12 mouse cellular contexts compared by ENCODE assay signal in the genomic region with DNA sequence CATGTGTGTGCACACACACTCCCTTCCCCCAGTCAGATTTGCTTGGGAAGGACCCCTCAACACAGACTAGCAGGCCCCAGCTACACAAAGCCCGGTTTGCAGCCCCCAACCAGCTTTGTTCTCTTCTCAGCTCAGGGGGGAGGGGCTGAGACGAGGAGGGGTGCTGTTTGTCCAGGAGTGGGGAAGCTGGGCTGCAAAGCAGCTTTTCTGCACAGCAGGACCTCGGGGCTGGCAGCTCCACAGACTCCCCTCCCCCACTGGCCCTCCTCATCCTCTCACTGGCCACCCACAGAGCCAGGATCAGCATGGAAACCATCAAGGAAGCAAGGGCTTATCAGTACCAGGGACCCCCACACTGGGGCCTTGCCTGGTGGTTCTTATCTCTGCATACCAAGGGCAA. TPM values are rescaled to one million over a fixed set of nuclear protein-coding genes. Genes with fewer than 3 reads are reported as not detected.
DNase-seq lines count a peak whose midpoint lies in the region; ATAC-seq and TF ChIP-seq lines count a peak whose summit lies in the region.
"Had no signal": no experiment of that assay in that cellular context is flagged by ENCODE, and none has a peak within 500 bp of the region (broad histone marks: within the 10 kb centered on the region; RNA-seq: fewer than 3 reads in every experiment).

No protein-coding gene starts in this region.

- no peaks in the 10 kb centered on the region for H3K9me3 ChIP-seq in forebrain, embryonic 10.5 days
- no peaks in the 10 kb centered on the region for H3K9me3 ChIP-seq in forebrain, postnatal 0 days (ENCODE audit: low read length)
- no peaks in the 10 kb centered on the region for H3K9me3 ChIP-seq in midbrain, embryonic 10.5 days (replicated peaks)
- H3K9me3 ChIP-seq in midbrain, embryonic 16.5 days (replicated peaks; ENCODE audit: control insufficient read depth, low read length, poor library complexity, severe bottlenecking), result no peaks in the 10 kb centered on the region
- H3K9me3 ChIP-seq in limb, embryonic 13.5 days, result no peaks in the 10 kb centered on the region

- ATAC-seq in forebrain, postnatal 0 days, result no peak
- ATAC-seq in midbrain, embryonic 16.5 days, result no peak
- no peak for ATAC-seq in limb, embryonic 13.5 days (ENCODE audit: low FRiP score, low read depth)
- no peak for ATAC-seq in megakaryocyte progenitor cell, adult 5-6 weeks (replicated peaks; ENCODE audit: poor library complexity)

- WGBS in forebrain, embryonic 10.5 days, result 1% methylated on average over 3 of the region's 3 CpGs
- WGBS in forebrain, postnatal 0 days, result 0% methylated on average over 3 of the region's 3 CpGs
- 0% methylated on average over 3 of the region's 3 CpGs for WGBS in midbrain, embryonic 10.5 days
- WGBS in midbrain, embryonic 16.5 days, result 0% methylated on average over 3 of the region's 3 CpGs
- 5% methylated on average over 3 of the region's 3 CpGs for WGBS in limb, embryonic 13.5 days

- TF ChIP-seq CTCF in forebrain, postnatal 0 days (IDR thresholded peaks at IDR 0.05; ENCODE audit: low read depth), result no peak

- peak overlapping the region; percentile 89 for H3K27ac ChIP-seq in forebrain, embryonic 10.5 days
- H3K27ac ChIP-seq in forebrain, postnatal 0 days (ENCODE audit: low read depth, low read length), result no peak overlapping the region
- H3K27ac ChIP-seq in midbrain, embryonic 10.5 days (replicated peaks), result peak overlapping the region; percentile 94
- H3K27ac ChIP-seq in midbrain, embryonic 16.5 days (ENCODE audit: low read length), result no peak overlapping the region
- H3K27ac ChIP-seq in limb, embryonic 13.5 days, result 0 out of 2 replicates have a peak overlapping the region, but pooled peaks have one; percentile 7

- no peak overlapping the region for H3K9ac ChIP-seq in forebrain, postnatal 0 days
- no peak overlapping the region for H3K9ac ChIP-seq in midbrain, embryonic 16.5 days (ENCODE audit: low read depth, low read length)
- H3K9ac ChIP-seq in limb, embryonic 13.5 days, result peak overlapping the region; percentile 36; the same call in 1 of the 2 replicates

- peaks cover 73% of the 10 kb centered on the region for H3K4me1 ChIP-seq in forebrain, embryonic 10.5 days
- peaks cover 11% of the 10 kb centered on the region; the same call in 1 of the 2 replicates for H3K4me1 ChIP-seq in forebrain, postnatal 0 days (ENCODE audit: insufficient read depth)
- H3K4me1 ChIP-seq in midbrain, embryonic 10.5 days, result peaks cover 73% of the 10 kb centered on the region
- H3K4me1 ChIP-seq in midbrain, embryonic 16.5 days (ENCODE audit: control insufficient read depth, insufficient read depth, low read length), result peaks cover 31% of the 10 kb centered on the region
- H3K4me1 ChIP-seq in limb, embryonic 13.5 days, result peaks cover 60% of the 10 kb centered on the region

- H3K27me3 ChIP-seq in forebrain, embryonic 10.5 days (ENCODE audit: poor library complexity, severe bottlenecking), result peaks cover 43% of the 10 kb centered on the region
- peaks cover 11% of the 10 kb centered on the region for H3K27me3 ChIP-seq in forebrain, postnatal 0 days (ENCODE audit: insufficient read depth, low read length)
- H3K27me3 ChIP-seq in midbrain, embryonic 10.5 days (ENCODE audit: low read depth, poor library complexity, severe bottlenecking), result peaks cover 28% of the 10 kb centered on the region
- no peaks in the 10 kb centered on the region; the same call in 1 of the 2 replicates for H3K27me3 ChIP-seq in midbrain, embryonic 16.5 days (ENCODE audit: control insufficient read depth, insufficient read depth, low read depth, low read length)
- peaks cover 12% of the 10 kb centered on the region for H3K27me3 ChIP-seq in limb, embryonic 13.5 days

- peak; percentile 57 for DNase-seq in forebrain, embryonic 10.5 days (ENCODE audit: extremely low spot score, low spot score)
- no peak for DNase-seq in forebrain, postnatal 0 days
- DNase-seq in midbrain, embryonic 10.5 days (ENCODE audit: low spot score), result peak; percentile 84
- peak; percentile 60 for DNase-seq in retina, postnatal 1 day
- no peak for DNase-seq in frontal cortex, adult 2 months (ENCODE audit: extremely low spot score in 1 of 2, low spot score in 1 of 2)
- DNase-seq: adrenal gland, adult 8-10 months; cerebellum, adult 11-12 months; lung, adult 18-20 months had no signal

- peaks cover 35% of the 10 kb centered on the region for H3K36me3 ChIP-seq in forebrain, embryonic 10.5 days (replicated peaks)
- peaks cover 21% of the 10 kb centered on the region for H3K36me3 ChIP-seq in forebrain, postnatal 0 days (ENCODE audit: insufficient read depth)
- peaks cover 41% of the 10 kb centered on the region for H3K36me3 ChIP-seq in midbrain, embryonic 10.5 days
- peaks cover 17% of the 10 kb centered on the region for H3K36me3 ChIP-seq in midbrain, embryonic 16.5 days (ENCODE audit: control insufficient read depth, insufficient read depth, low read length)
- peaks cover 41% of the 10 kb centered on the region for H3K36me3 ChIP-seq in limb, embryonic 13.5 days

- H3K4me3 ChIP-seq in forebrain, embryonic 10.5 days, result peak overlapping the region; percentile 75
- H3K4me3 ChIP-seq in forebrain, postnatal 0 days (ENCODE audit: low read depth, low read length), result no peak overlapping the region
- H3K4me3 ChIP-seq in midbrain, embryonic 10.5 days, result peak overlapping the region; percentile 90
- H3K4me3 ChIP-seq in midbrain, embryonic 16.5 days (ENCODE audit: low read depth, low read length), result no peak overlapping the region
- H3K4me3 ChIP-seq in limb, embryonic 13.5 days, result no peak overlapping the region

- no peak overlapping the region for H3K4me2 ChIP-seq in forebrain, postnatal 0 days (ENCODE audit: low read depth)
- H3K4me2 ChIP-seq in midbrain, embryonic 16.5 days (ENCODE audit: low read length), result no peak overlapping the region
- peak overlapping the region; percentile 99 for H3K4me2 ChIP-seq in limb, embryonic 13.5 days (replicated peaks)

RNA-seq across cellular contexts. Expression of gene Hsd11b2, which starts 2.5 kb away (rescaled TPM):
- 12.3 and 15.6 TPM in 2 replicates for polyA plus RNA-seq in forebrain, embryonic 10.5 days (2016; fragmentation: Nextera tagmentation; extraction: Ambion mirVana)
- total RNA-seq in forebrain, postnatal 0 days (2014; rRNA removed), result 0.38 and 0.52 TPM in 2 replicates
- polyA plus RNA-seq in forebrain, postnatal 0 days (2015; fragmentation: Nextera tagmentation; extraction: Ambion mirVana), result 1.3 and 2.6 TPM in 2 replicates
- polyA plus RNA-seq in midbrain, embryonic 10.5 days (2016; fragmentation: Nextera tagmentation; extraction: Ambion mirVana), result 28.8 and 30.2 TPM in 2 replicates
- polyA plus RNA-seq in midbrain, embryonic 16.5 days (2015; fragmentation: Nextera tagmentation; extraction: Ambion mirVana), result 2.7 and 3.6 TPM in 2 replicates
- 5.9 and 7.6 TPM in 2 replicates for polyA plus RNA-seq in limb, embryonic 13.5 days (2015; fragmentation: Nextera tagmentation; extraction: Ambion mirVana)
- 0.10 and 0.12 TPM in 2 replicates for total RNA-seq in megakaryocyte progenitor cell, adult 5-6 weeks (2015)
- total RNA-seq in megakaryocyte progenitor cell, adult 5-6 weeks (2017), result not detected in 2 replicates
- polyA plus RNA-seq in frontal cortex, adult 2 months (2012; rRNA removed), result 0.21 and 0.22 TPM in 2 replicates
- total RNA-seq: granulocyte monocyte progenitor cell, adult 5-6 weeks had no signal

RNA-seq across cellular contexts. Expression of gene Zdhhc1, which starts 24.4 kb away (rescaled TPM):
- 12.9 and 18.5 TPM in 2 replicates for polyA plus RNA-seq in forebrain, embryonic 10.5 days (2016; fragmentation: Nextera tagmentation; extraction: Ambion mirVana)
- total RNA-seq in forebrain, postnatal 0 days (2014; rRNA removed), result 22.9 and 30.4 TPM in 2 replicates
- polyA plus RNA-seq in forebrain, postnatal 0 days (2015; fragmentation: Nextera tagmentation; extraction: Ambion mirVana), result 16.2 and 22.7 TPM in 2 replicates
- 18.6 and 24.0 TPM in 2 replicates for polyA plus RNA-seq in midbrain, embryonic 10.5 days (2016; fragmentation: Nextera tagmentation; extraction: Ambion mirVana)
- polyA plus RNA-seq in midbrain, embryonic 16.5 days (2015; fragmentation: Nextera tagmentation; extraction: Ambion mirVana), result 33.6 and 38.4 TPM in 2 replicates
- polyA plus RNA-seq in limb, embryonic 13.5 days (2015; fragmentation: Nextera tagmentation; extraction: Ambion mirVana), result 42.5 and 45.3 TPM in 2 replicates
- total RNA-seq in megakaryocyte progenitor cell, adult 5-6 weeks (2015), result 4.8 and 5.7 TPM in 2 replicates
- total RNA-seq in megakaryocyte progenitor cell, adult 5-6 weeks (2017), result 2.7 and 5.0 TPM in 2 replicates
- polyA plus RNA-seq in frontal cortex, adult 2 months (2012; rRNA removed), result 75.3 and 75.7 TPM in 2 replicates

RNA-seq across cellular contexts. Expression of gene Atp6v0d1, which starts 44.8 kb away (rescaled TPM):
- polyA plus RNA-seq in forebrain, embryonic 10.5 days (2016; fragmentation: Nextera tagmentation; extraction: Ambion mirVana), result 65.3 and 73.4 TPM in 2 replicates
- 179 TPM in 2 replicates for total RNA-seq in forebrain, postnatal 0 days (2014; rRNA removed)
- polyA plus RNA-seq in forebrain, postnatal 0 days (2015; fragmentation: Nextera tagmentation; extraction: Ambion mirVana), result 251 and 275 TPM in 2 replicates
- 85.4 and 101 TPM in 2 replicates for polyA plus RNA-seq in midbrain, embryonic 10.5 days (2016; fragmentation: Nextera tagmentation; extraction: Ambion mirVana)
- 226 and 244 TPM in 2 replicates for polyA plus RNA-seq in midbrain, embryonic 16.5 days (2015; fragmentation: Nextera tagmentation; extraction: Ambion mirVana)
- 82.5 and 83.5 TPM in 2 replicates for polyA plus RNA-seq in limb, embryonic 13.5 days (2015; fragmentation: Nextera tagmentation; extraction: Ambion mirVana)
- total RNA-seq in megakaryocyte progenitor cell, adult 5-6 weeks (2015), result 137 and 142 TPM in 2 replicates
- total RNA-seq in megakaryocyte progenitor cell, adult 5-6 weeks (2017), result 50.5 and 56.6 TPM in 2 replicates
- 334 and 339 TPM in 2 replicates for polyA plus RNA-seq in frontal cortex, adult 2 months (2012; rRNA removed)

RNA-seq across cellular contexts. Expression of gene Tppp3, which starts 49.7 kb away (rescaled TPM):
- 23.3 and 23.9 TPM in 2 replicates for polyA plus RNA-seq in forebrain, embryonic 10.5 days (2016; fragmentation: Nextera tagmentation; extraction: Ambion mirVana)
- total RNA-seq in forebrain, postnatal 0 days (2014; rRNA removed), result 66.6 and 80.6 TPM in 2 replicates
- polyA plus RNA-seq in forebrain, postnatal 0 days (2015; fragmentation: Nextera tagmentation; extraction: Ambion mirVana), result 74.6 and 106 TPM in 2 replicates
- 94.4 and 100.0 TPM in 2 replicates for polyA plus RNA-seq in midbrain, embryonic 10.5 days (2016; fragmentation: Nextera tagmentation; extraction: Ambion mirVana)
- 153 and 159 TPM in 2 replicates for polyA plus RNA-seq in midbrain, embryonic 16.5 days (2015; fragmentation: Nextera tagmentation; extraction: Ambion mirVana)
- 65.4 and 71.1 TPM in 2 replicates for polyA plus RNA-seq in limb, embryonic 13.5 days (2015; fragmentation: Nextera tagmentation; extraction: Ambion mirVana)
- total RNA-seq in megakaryocyte progenitor cell, adult 5-6 weeks (2015), result 0.27 TPM in 1 of 2 replicates, not detected in the other
- total RNA-seq in megakaryocyte progenitor cell, adult 5-6 weeks (2017), result 0.57 and 2.4 TPM in 2 replicates
- polyA plus RNA-seq in frontal cortex, adult 2 months (2012; rRNA removed), result 66.7 and 76.4 TPM in 2 replicates
- total RNA-seq: granulocyte monocyte progenitor cell, adult 5-6 weeks had no signal

Comparison
In these comparisons a context has a peak if more than half of its experiments do, and no peak if none do; other contexts are left out.
1. DNase-seq: peak in forebrain, embryonic 10.5 days (single experiment), midbrain, embryonic 10.5 days (single experiment) and retina, postnatal 1 day (single experiment); none in forebrain, postnatal 0 days (single experiment) and frontal cortex, adult 2 months (0 of 2).
2. H3K27ac ChIP-seq: peak in forebrain, embryonic 10.5 days (single experiment), midbrain, embryonic 10.5 days (single experiment) and limb, embryonic 13.5 days (single experiment); none in forebrain, postnatal 0 days (single experiment) and midbrain, embryonic 16.5 days (single experiment).
3. H3K4me3 ChIP-seq: peak in forebrain, embryonic 10.5 days (single experiment) and midbrain, embryonic 10.5 days (single experiment); none in forebrain, postnatal 0 days (single experiment), midbrain, embryonic 16.5 days (single experiment) and limb, embryonic 13.5 days (single experiment).